Mouse (Mus musculus): ENCODE measurements around the gene Fbxl21. TPM values are rescaled to one million over a fixed set of nuclear protein-coding genes. Genes with fewer than 3 reads are reported as not detected.

Gene Fbxl21
- polyA plus RNA-seq, 1 experiment from 2014 or later, result 1.9 TPM

- 72% methylated on average over 9 of the region's 9 CpGs for WGBS
- no peak for ATAC-seq (ENCODE audit: low FRiP score)
Observed at GRCm38 (mm10) chr13:56543805-56544204, 21.5 kb downstream of the Fbxl21 start.

GRCm38 (mm10) chr13:56544956-56545355, 22.7 kb downstream of the Fbxl21 start:
- no peak for ATAC-seq (ENCODE audit: low FRiP score)
- no peaks in the 10 kb centered on the region for H3K27me3 ChIP-seq (ENCODE audit: control insufficient read depth, insufficient read depth, low read length)
- no peaks in the 10 kb centered on the region for H3K4me1 ChIP-seq (ENCODE audit: control insufficient read depth, insufficient read depth, low read length)
- no peaks in the 10 kb centered on the region for H3K9me3 ChIP-seq (ENCODE audit: control insufficient read depth, low read length)
- 65% methylated on average over 3 of the region's 3 CpGs for WGBS
- no peak overlapping the region for H3K9ac ChIP-seq (ENCODE audit: low read length)
- DNase-seq (ENCODE audit: low spot score, missing footprints), result peak; percentile 73
- H3K4me2 ChIP-seq, result no peak overlapping the region
- H3K36me3 ChIP-seq (ENCODE audit: control insufficient read depth, insufficient read depth, low read length), result no peaks in the 10 kb centered on the region
- no peak overlapping the region for H3K27ac ChIP-seq (ENCODE audit: low read depth, low read length)
- no peak overlapping the region for H3K4me3 ChIP-seq (ENCODE audit: low read depth, low read length)

More at GRCm38 (mm10) chr13:56543805-56544204, 21.5 kb downstream of the Fbxl21 start:
- no peaks in the 10 kb centered on the region for H3K4me1 ChIP-seq (ENCODE audit: control insufficient read depth, insufficient read depth, low read length)
- H3K4me3 ChIP-seq (ENCODE audit: low read depth, low read length), result no peak overlapping the region
- no peak overlapping the region for H3K4me2 ChIP-seq
- no peak overlapping the region for H3K9ac ChIP-seq (ENCODE audit: low read length)
- DNase-seq (ENCODE audit: low spot score, missing footprints), result peak; percentile 75
- no peak overlapping the region for H3K27ac ChIP-seq (ENCODE audit: low read depth, low read length)
- no peaks in the 10 kb centered on the region for H3K36me3 ChIP-seq (ENCODE audit: control insufficient read depth, insufficient read depth, low read length)
- H3K27me3 ChIP-seq (ENCODE audit: control insufficient read depth, insufficient read depth, low read length), result no peaks in the 10 kb centered on the region
- no peaks in the 10 kb centered on the region for H3K9me3 ChIP-seq (ENCODE audit: control insufficient read depth, low read length)

GRCm38 (mm10) chr13:56548401-56548800, 26.1 kb downstream of the Fbxl21 start, which contains the start of gene Lect2:
Lect2 (minus strand) TSS chr13:56548502.
- DNase-seq (ENCODE audit: low spot score, missing footprints) (peak; percentile 45), ATAC-seq (ENCODE audit: low FRiP score) (no peak)
- no peaks in the 10 kb centered on the region for H3K27me3 ChIP-seq (ENCODE audit: control insufficient read depth, insufficient read depth, low read length)
- H3K4me3 ChIP-seq (ENCODE audit: low read depth, low read length), result no peak within 1 kb of the TSS
- WGBS, result 83% methylated on average over 9 of the region's 9 CpGs
- no peaks in the 10 kb centered on the region for H3K9me3 ChIP-seq (ENCODE audit: control insufficient read depth, low read length)
- no peaks in the 10 kb centered on the region for H3K4me1 ChIP-seq (ENCODE audit: control insufficient read depth, insufficient read depth, low read length)
- no peak within 1 kb of the TSS for H3K27ac ChIP-seq (ENCODE audit: low read depth, low read length)
- H3K9ac ChIP-seq (ENCODE audit: low read length), result no peak within 1 kb of the TSS
- no peaks in the 10 kb centered on the region for H3K36me3 ChIP-seq (ENCODE audit: control insufficient read depth, insufficient read depth, low read length)
- no peak within 1 kb of the TSS for H3K4me2 ChIP-seq

- 84% methylated on average over 4 of the region's 4 CpGs for WGBS
- H3K4me2 ChIP-seq, result no peak overlapping the region
- no peak overlapping the region for H3K27ac ChIP-seq (ENCODE audit: low read depth, low read length)
- DNase-seq (ENCODE audit: low spot score, missing footprints), result peak; percentile 41
- no peaks in the 10 kb centered on the region for H3K9me3 ChIP-seq (ENCODE audit: control insufficient read depth, low read length)
- no peak for ATAC-seq (ENCODE audit: low FRiP score)
- no peaks in the 10 kb centered on the region for H3K36me3 ChIP-seq (ENCODE audit: control insufficient read depth, insufficient read depth, low read length)
- no peaks in the 10 kb centered on the region for H3K27me3 ChIP-seq (ENCODE audit: control insufficient read depth, insufficient read depth, low read length)
- no peak overlapping the region for H3K9ac ChIP-seq (ENCODE audit: low read length)
- H3K4me1 ChIP-seq (ENCODE audit: control insufficient read depth, insufficient read depth, low read length), result no peaks in the 10 kb centered on the region
- no peak overlapping the region for H3K4me3 ChIP-seq (ENCODE audit: low read depth, low read length)
Observed at GRCm38 (mm10) chr13:56549364-56549763, 27.1 kb downstream of the Fbxl21 start.

GRCm38 (mm10) chr13:56550574-56550973, 28.3 kb downstream of the Fbxl21 start:
- H3K4me3 ChIP-seq (ENCODE audit: low read depth, low read length), result no peak overlapping the region
- no peak overlapping the region for H3K9ac ChIP-seq (ENCODE audit: low read length)
- H3K9me3 ChIP-seq (ENCODE audit: control insufficient read depth, low read length), result no peaks in the 10 kb centered on the region
- no peak overlapping the region for H3K27ac ChIP-seq (ENCODE audit: low read depth, low read length)
- no peaks in the 10 kb centered on the region for H3K27me3 ChIP-seq (ENCODE audit: control insufficient read depth, insufficient read depth, low read length)
- ATAC-seq (ENCODE audit: low FRiP score) (no peak), DNase-seq (ENCODE audit: low spot score, missing footprints) (peak; percentile 35)
- peaks cover 5% of the 10 kb centered on the region; the same call in 1 of the 2 replicates for H3K4me1 ChIP-seq (ENCODE audit: control insufficient read depth, insufficient read depth, low read length)
- no peak overlapping the region for H3K4me2 ChIP-seq
- H3K36me3 ChIP-seq (ENCODE audit: control insufficient read depth, insufficient read depth, low read length), result no peaks in the 10 kb centered on the region
- WGBS, result 77% methylated on average over 1 of the region's 1 CpGs

GRCm38 (mm10) chr13:56551661-56552060, 29.4 kb downstream of the Fbxl21 start:
- Histone ChIP-seq H3K9me3 (ENCODE audit: control insufficient read depth, low read length) (no peaks in the 10 kb centered on the region), H3K27ac (ENCODE audit: low read depth, low read length) (no peak overlapping the region), H3K4me2 (no peak overlapping the region), H3K9ac (ENCODE audit: low read length) (no peak overlapping the region), H3K4me3 (ENCODE audit: low read depth, low read length) (no peak overlapping the region), H3K36me3 (ENCODE audit: control insufficient read depth, insufficient read depth, low read length) (no peaks in the 10 kb centered on the region), H3K4me1 (ENCODE audit: control insufficient read depth, insufficient read depth, low read length) (peaks cover 5% of the 10 kb centered on the region; the same call in 1 of the 2 replicates), H3K27me3 (ENCODE audit: control insufficient read depth, insufficient read depth, low read length) (no peaks in the 10 kb centered on the region)
- DNase-seq (ENCODE audit: low spot score, missing footprints) (peak; percentile 60), ATAC-seq (ENCODE audit: low FRiP score) (no peak)
- 79% methylated on average over 6 of the region's 6 CpGs for WGBS

- H3K27ac ChIP-seq (ENCODE audit: low read depth, low read length), result no peak overlapping the region
Observed at GRCm38 (mm10) chr13:56553923-56554322, 31.7 kb downstream of the Fbxl21 start.

GRCm38 (mm10) chr13:56554409-56554808, 32.1 kb downstream of the Fbxl21 start:
- H3K9ac ChIP-seq (ENCODE audit: low read length), result no peak overlapping the region
- DNase-seq (ENCODE audit: low spot score, missing footprints), result peak; percentile 96
- peaks cover 8% of the 10 kb centered on the region; the same call in 1 of the 2 replicates for H3K4me1 ChIP-seq (ENCODE audit: control insufficient read depth, insufficient read depth, low read length)
- 1% methylated on average over 2 of the region's 2 CpGs for WGBS
- peak; percentile 65; the same call in 1 of the 2 replicates for ATAC-seq (ENCODE audit: low FRiP score)
- no peak overlapping the region for H3K27ac ChIP-seq (ENCODE audit: low read depth, low read length)
- H3K4me2 ChIP-seq, result 0 out of 2 replicates have a peak overlapping the region, but pooled peaks have one; percentile 10
- H3K9me3 ChIP-seq (ENCODE audit: control insufficient read depth, low read length), result no peaks in the 10 kb centered on the region
- H3K36me3 ChIP-seq (ENCODE audit: control insufficient read depth, insufficient read depth, low read length), result no peaks in the 10 kb centered on the region
- no peaks in the 10 kb centered on the region for H3K27me3 ChIP-seq (ENCODE audit: control insufficient read depth, insufficient read depth, low read length)
- H3K4me3 ChIP-seq (ENCODE audit: low read depth, low read length), result no peak overlapping the region

More at GRCm38 (mm10) chr13:56553923-56554322, 31.7 kb downstream of the Fbxl21 start:
- no peak overlapping the region for H3K9ac ChIP-seq (ENCODE audit: low read length)
- H3K4me1 ChIP-seq (ENCODE audit: control insufficient read depth, insufficient read depth, low read length), result peaks cover 8% of the 10 kb centered on the region; the same call in 1 of the 2 replicates
- no peak overlapping the region for H3K4me3 ChIP-seq (ENCODE audit: low read depth, low read length)
- WGBS, result 46% methylated on average over 2 of the region's 2 CpGs
- H3K9me3 ChIP-seq (ENCODE audit: control insufficient read depth, low read length), result no peaks in the 10 kb centered on the region
- no peak for ATAC-seq (ENCODE audit: low FRiP score)
- no peaks in the 10 kb centered on the region for H3K36me3 ChIP-seq (ENCODE audit: control insufficient read depth, insufficient read depth, low read length)
- no peaks in the 10 kb centered on the region for H3K27me3 ChIP-seq (ENCODE audit: control insufficient read depth, insufficient read depth, low read length)
- DNase-seq (ENCODE audit: low spot score, missing footprints), result peak; percentile 77
- H3K4me2 ChIP-seq, result no peak overlapping the region

GRCm38 (mm10) chr13:56555957-56556356, 33.7 kb downstream of the Fbxl21 start:
- Histone ChIP-seq H3K4me3 (ENCODE audit: low read depth, low read length) (no peak overlapping the region), H3K4me2 (no peak overlapping the region), H3K36me3 (ENCODE audit: control insufficient read depth, insufficient read depth, low read length) (no peaks in the 10 kb centered on the region), H3K27me3 (ENCODE audit: control insufficient read depth, insufficient read depth, low read length) (no peaks in the 10 kb centered on the region), H3K27ac (ENCODE audit: low read depth, low read length) (no peak overlapping the region), H3K4me1 (ENCODE audit: control insufficient read depth, insufficient read depth, low read length) (peaks cover 8% of the 10 kb centered on the region; the same call in 1 of the 2 replicates), H3K9me3 (ENCODE audit: control insufficient read depth, low read length) (no peaks in the 10 kb centered on the region), H3K9ac (ENCODE audit: low read length) (no peak overlapping the region)
- ATAC-seq (ENCODE audit: low FRiP score) (no peak), DNase-seq (ENCODE audit: low spot score, missing footprints) (peak; percentile 82)
- 8% methylated on average over 1 of the region's 1 CpGs for WGBS

Data from midbrain, embryonic 11.5 days (tissue).